Mouse (Mus musculus) midbrain, embryonic 14.5 days (tissue): ENCODE data around the gene Smad1. TPM values are rescaled to one million over a fixed set of nuclear protein-coding genes. Genes with fewer than 3 reads are reported as not detected.

Experiments used
- ATAC-seq: fragments of 200-750 bp; cut with Nextera tagmentation; 2 replicates; pipeline ENCODE4 v1.8.0; 2017; ENCODE audit warnings: moderate number of reproducible peaks, moderate library complexity; ENCODE audit not compliant: low FRiP score, low TSS enrichment
- DNase-seq: peaks from one replicate; pipeline ENCODE4 v3.0.0-alpha.2; 2015
- H3K27ac ChIP-seq: fragments of 300-500 bp; sonication (generic); replicated peaks from 2 replicates; pipeline ENCODE4 v1.5.1; 2014; ENCODE audit warnings: mild to moderate bottlenecking, low read depth, low read length, moderate library complexity
- H3K27me3 ChIP-seq: fragments of 300-500 bp; sonication (generic); 2 replicates; pipeline ENCODE4 v1.6.1; 2014; ENCODE audit warnings: low read length, control low read depth, mixed read lengths; ENCODE audit not compliant: control insufficient read depth, insufficient read depth
- H3K36me3 ChIP-seq: fragments of 300-500 bp; sonication (generic); 2 replicates; pipeline ENCODE4 v1.6.1; 2014; ENCODE audit warnings: low read length, control low read depth; ENCODE audit not compliant: control insufficient read depth, insufficient read depth
- H3K4me1 ChIP-seq: fragments of 300-500 bp; sonication (generic); 2 replicates; pipeline ENCODE4 v1.6.1; 2014; ENCODE audit warnings: mild to moderate bottlenecking, antibody characterized with exemption, low read length, control low read depth; ENCODE audit not compliant: control insufficient read depth, insufficient read depth
- H3K4me2 ChIP-seq: fragments of 300-500 bp; sonication (generic); 2 replicates; pipeline ENCODE4 v1.6.1; 2014; ENCODE audit warnings: mild to moderate bottlenecking, low read length, moderate library complexity
- H3K4me3 ChIP-seq: fragments of 300-500 bp; sonication (generic); replicated peaks from 2 replicates; pipeline ENCODE4 v1.5.1; 2014; ENCODE audit warnings: low read depth, low read length
- H3K9ac ChIP-seq: fragments of 300-500 bp; sonication (generic); replicated peaks from 2 replicates; pipeline ENCODE4 v1.6.1; 2014; ENCODE audit warnings: mild to moderate bottlenecking, low read length, moderate library complexity
- H3K9me3 ChIP-seq: fragments of 300-500 bp; sonication (generic); 2 replicates; pipeline ENCODE4 v1.6.1; 2016; ENCODE audit warnings: low read length, control low read depth, mixed read lengths; ENCODE audit not compliant: control insufficient read depth
- WGBS: fragments of 180-500 bp; shearing (Covaris S2); extraction: QIAGEN DNeasy Blood & Tissue Kit; methylation state at CpG from one replicate; pipeline ENCODE4 v1.1.7; 2014; 5-methylcytosine and 5-hydroxymethylcytosine counted together
- polyA plus RNA-seq: library from polyadenylated mRNA; unstranded; fragments of >200 nt; fragmentation: Nextera tagmentation; extraction: Ambion mirVana; gene quantifications from 2 replicates; pipeline ENCODE4 v1.2.1, GENCODE M21; 2014

The Smad1 gene
- polyA plus RNA-seq, 1 experiment from 2014 or later: 82.4 TPM

- no peak overlapping the region for H3K4me3 ChIP-seq
- no peaks in the 10 kb centered on the region for H3K27me3 ChIP-seq
- no peaks in the 10 kb centered on the region for H3K9me3 ChIP-seq
- ATAC-seq (no peak), DNase-seq (no peak)
- no peak overlapping the region for H3K4me2 ChIP-seq
- WGBS: 92% methylated on average over 23 of the region's 23 CpGs
- no peak overlapping the region for H3K9ac ChIP-seq
- peaks cover 7% of the 10 kb centered on the region; the same call in 1 of the 2 replicates for H3K36me3 ChIP-seq
- peaks cover 34% of the 10 kb centered on the region for H3K4me1 ChIP-seq
- H3K27ac ChIP-seq: no peak overlapping the region
These were observed 10.1 kb downstream of the Smad1 start for GRCm38 (mm10) chr8:79389074-79389786.

- Histone ChIP-seq H3K9me3 (no peaks in the 10 kb centered on the region), H3K4me1 (peaks cover 33% of the 10 kb centered on the region), H3K27me3 (no peaks in the 10 kb centered on the region), H3K27ac (no peak overlapping the region), H3K36me3 (peaks cover 7% of the 10 kb centered on the region; the same call in 1 of the 2 replicates), H3K4me2 (no peak overlapping the region), H3K4me3 (no peak overlapping the region), H3K9ac (no peak overlapping the region)
- ATAC-seq (no peak), DNase-seq (no peak)
- WGBS: 96% methylated on average over 5 of the region's 5 CpGs
These were observed 12.5 kb downstream of the Smad1 start for GRCm38 (mm10) chr8:79386831-79387230.

GRCm38 (mm10) chr8:79386358-79386757 lies 13.0 kb downstream of the Smad1 start:
- Histone ChIP-seq H3K27ac (no peak overlapping the region), H3K9me3 (no peaks in the 10 kb centered on the region), H3K4me2 (no peak overlapping the region), H3K9ac (no peak overlapping the region), H3K4me3 (no peak overlapping the region), H3K36me3 (peaks cover 7% of the 10 kb centered on the region; the same call in 1 of the 2 replicates), H3K27me3 (no peaks in the 10 kb centered on the region), H3K4me1 (peaks cover 35% of the 10 kb centered on the region)
- WGBS: 74% methylated on average over 6 of the region's 6 CpGs
- ATAC-seq: no peak
- DNase-seq: no peak

- Histone ChIP-seq H3K27me3 (no peaks in the 10 kb centered on the region), H3K9me3 (no peaks in the 10 kb centered on the region), H3K36me3 (peaks cover 6% of the 10 kb centered on the region; the same call in 1 of the 2 replicates), H3K4me1 (peaks cover 37% of the 10 kb centered on the region), H3K4me3 (no peak overlapping the region), H3K4me2 (peak overlapping the region; percentile 40), H3K27ac (no peak overlapping the region), H3K9ac (no peak overlapping the region; the same call in 1 of the 2 replicates)
- 11% methylated on average over 25 of the region's 25 CpGs for WGBS
- peak; percentile 41 for DNase-seq
- no peak; the same call in 1 of the 2 replicates for ATAC-seq
These were observed 14.7 kb downstream of the Smad1 start for GRCm38 (mm10) chr8:79384276-79385271.

GRCm38 (mm10) chr8:79382857-79383262 lies 16.5 kb downstream of the Smad1 start:
- Histone ChIP-seq H3K27ac (no peak overlapping the region), H3K9me3 (no peaks in the 10 kb centered on the region), H3K4me3 (no peak overlapping the region), H3K9ac (no peak overlapping the region; the same call in 1 of the 2 replicates), H3K27me3 (no peaks in the 10 kb centered on the region), H3K4me1 (peaks cover 37% of the 10 kb centered on the region), H3K36me3 (no peaks in the 10 kb centered on the region), H3K4me2 (peak overlapping the region; percentile 18; the same call in 1 of the 2 replicates)
- WGBS: 5% methylated on average over 8 of the region's 8 CpGs
- ATAC-seq: no peak
- peak; percentile 47 for DNase-seq

GRCm38 (mm10) chr8:79381771-79382170 lies 17.5 kb downstream of the Smad1 start:
- Histone ChIP-seq H3K9ac (no peak overlapping the region), H3K36me3 (0 out of 2 replicates have a peak, but pooled peaks cover 4% of the 10 kb centered on the region), H3K4me1 (peaks cover 37% of the 10 kb centered on the region), H3K27ac (no peak overlapping the region), H3K9me3 (no peaks in the 10 kb centered on the region), H3K4me2 (no peak overlapping the region), H3K4me3 (no peak overlapping the region), H3K27me3 (no peaks in the 10 kb centered on the region)
- no peak for ATAC-seq
- 51% methylated on average over 6 of the region's 6 CpGs for WGBS
- DNase-seq: no peak

GRCm38 (mm10) chr8:79380386-79380785 lies 18.9 kb downstream of the Smad1 start:
- Histone ChIP-seq H3K36me3 (0 out of 2 replicates have a peak, but pooled peaks cover 4% of the 10 kb centered on the region), H3K4me3 (no peak overlapping the region), H3K27ac (no peak overlapping the region), H3K9me3 (no peaks in the 10 kb centered on the region), H3K4me2 (no peak overlapping the region), H3K9ac (no peak overlapping the region), H3K27me3 (no peaks in the 10 kb centered on the region), H3K4me1 (peaks cover 36% of the 10 kb centered on the region)
- DNase-seq (no peak), ATAC-seq (no peak)
- 51% methylated on average over 1 of the region's 1 CpGs for WGBS

- Histone ChIP-seq H3K27me3 (no peaks in the 10 kb centered on the region), H3K4me2 (no peak overlapping the region), H3K4me1 (peaks cover 33% of the 10 kb centered on the region), H3K9me3 (no peaks in the 10 kb centered on the region), H3K9ac (no peak overlapping the region), H3K36me3 (0 out of 2 replicates have a peak, but pooled peaks cover 4% of the 10 kb centered on the region), H3K4me3 (no peak overlapping the region), H3K27ac (no peak overlapping the region)
- DNase-seq (no peak), ATAC-seq (no peak)
- 71% methylated on average over 14 of the region's 14 CpGs for WGBS
These were observed 19.3 kb downstream of the Smad1 start for GRCm38 (mm10) chr8:79379971-79380370.
